Mouse (Mus musculus): Measurements from ENCODE around the gene Hps6.

- TF ChIP-seq CTCF (IDR thresholded peaks at IDR 0.05; ENCODE audit: insufficient read depth, low read length) (no peak), POLR2A (IDR thresholded peaks at IDR 0.05; ENCODE audit: borderline replicate concordance, extremely low read depth, low read depth, low read length) (no peak)
These were observed 25.5 kb downstream of the Hps6 start for GRCm38 (mm10) chr19:46028747-46029320.

Measured in lung, adult 2 months (tissue).